In the genomic region with DNA sequence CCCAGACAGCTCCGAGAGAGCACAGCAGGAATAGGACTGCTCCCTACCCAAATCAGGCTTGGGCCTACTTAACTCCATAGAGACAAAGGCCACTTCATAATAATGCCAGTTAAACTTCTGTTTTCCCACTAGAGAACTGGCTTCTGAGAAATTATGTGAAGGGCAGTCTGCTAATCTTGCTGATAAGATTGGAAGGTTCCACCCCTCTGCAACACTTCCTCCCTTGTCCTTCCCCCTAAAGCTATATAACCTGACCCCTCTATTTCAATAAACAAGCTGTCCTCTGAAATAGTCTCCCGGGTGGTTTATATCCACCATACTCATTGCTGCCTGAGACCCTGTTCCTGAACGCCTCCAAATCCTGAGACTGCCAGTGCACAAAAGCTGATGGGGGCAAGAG, we compare ENCODE assay signal across 24 mouse cellular contexts. TPM values are rescaled to one million over a fixed set of nuclear protein-coding genes. Genes with fewer than 3 reads are reported as not detected.
A peak's percentile ranks its signal among the peaks of the same experiment; 100 is the strongest.
DNase-seq lines count a peak whose midpoint lies in the region; ATAC-seq and TF ChIP-seq lines count a peak whose summit lies in the region.
"Had no signal": no experiment of that assay in that cellular context is flagged by ENCODE, and none has a peak within 500 bp of the region (broad histone marks: within the 10 kb centered on the region; RNA-seq: fewer than 3 reads in every experiment).

No protein-coding gene starts in this region.

- no peak for TF ChIP-seq POLR2A in MEL (IDR thresholded peaks at IDR 0.05; ENCODE audit: control insufficient read depth in 1 of 2, insufficient read depth in 1 of 2, low read depth in 1 of 2, low read length in 2 of 2, poor library complexity in 1 of 2)

- peak; percentile 39 to 50; a peak in 3 of 4 replicates for TF ChIP-seq EP300 in MEL (IDR thresholded peaks at IDR 0.05; ENCODE audit: low read depth in 1 of 2, low read length in 2 of 2)

- 0 out of 2 replicates have a peak, but pooled peaks cover 2% of the 10 kb centered on the region for H3K9me3 ChIP-seq in intestine, embryonic 14.5 days (ENCODE audit: control insufficient read depth, low read length)
- no peaks in the 10 kb centered on the region for H3K9me3 ChIP-seq in intestine, embryonic 15.5 days
- no peaks in the 10 kb centered on the region for H3K9me3 ChIP-seq in kidney, embryonic 15.5 days (replicated peaks)
- no peaks in the 10 kb centered on the region; the same call in 1 of the 2 replicates for H3K9me3 ChIP-seq in G1E (replicated peaks)
- no peaks in the 10 kb centered on the region for H3K9me3 ChIP-seq in MEL (replicated peaks; ENCODE audit: insufficient read depth, low read length)
- H3K9me3 ChIP-seq: embryonic facial prominence, embryonic 15.5 days; forebrain, embryonic 10.5 days; forebrain, embryonic 12.5 days had no signal

- no peaks in the 10 kb centered on the region for H3K36me3 ChIP-seq in intestine, embryonic 14.5 days (ENCODE audit: control insufficient read depth, insufficient read depth, low read length)
- no peaks in the 10 kb centered on the region for H3K36me3 ChIP-seq in intestine, embryonic 15.5 days
- no peaks in the 10 kb centered on the region for H3K36me3 ChIP-seq in kidney, embryonic 15.5 days
- H3K36me3 ChIP-seq in G1E (replicated peaks): peaks cover 8% of the 10 kb centered on the region
- peaks cover 0 to 6% of the 10 kb centered on the region in 2 experiments; a peak in 2 of 4 replicates for H3K36me3 ChIP-seq in MEL (ENCODE audit: control insufficient read depth in 1 of 2, insufficient read depth in 2 of 2, low read length in 2 of 2)
- H3K36me3 ChIP-seq: embryonic facial prominence, embryonic 13.5 days; embryonic facial prominence, embryonic 15.5 days; forebrain, embryonic 10.5 days; forebrain, embryonic 12.5 days had no signal

- H3K4me2 ChIP-seq in intestine, embryonic 14.5 days (ENCODE audit: low read length): no peak overlapping the region
- no peak overlapping the region for H3K4me2 ChIP-seq in intestine, embryonic 15.5 days (replicated peaks)
- no peak overlapping the region for H3K4me2 ChIP-seq in kidney, embryonic 15.5 days
- H3K4me2 ChIP-seq: embryonic facial prominence, embryonic 13.5 days; embryonic facial prominence, embryonic 15.5 days; forebrain, embryonic 12.5 days had no signal

- TF ChIP-seq RAD21 in MEL (IDR thresholded peaks at IDR 0.05; ENCODE audit: low read depth, low read length): no peak

- no peak for DNase-seq in intestine, embryonic 14.5 days (ENCODE audit: low spot score)
- DNase-seq in kidney, adult 8-10 months: no peak
- peak; percentile 60 for DNase-seq in G1E (ENCODE audit: low spot score)
- peak; percentile 51 for DNase-seq in MEL (ENCODE audit: low read depth, low spot score)
- DNase-seq in MN1 (ENCODE audit: low spot score): no peak
- DNase-seq in layer of hippocampus, postnatal 36 days: no peak
- DNase-seq: adrenal gland, adult 2 months; adrenal gland, postnatal 10 days; adrenal gland, postnatal 25 days; cerebellum, adult 11 months; cerebellum, adult 18-20 months; cerebellum, adult 8-10 months; cerebellum, adult 9-11 months; cerebellum, postnatal 14 days; cerebellum, postnatal 36 days had no signal

- 0 out of 2 replicates have a peak, but pooled peaks cover 3% of the 10 kb centered on the region for H3K4me1 ChIP-seq in intestine, embryonic 14.5 days (replicated peaks; ENCODE audit: control insufficient read depth, insufficient read depth, low read length)
- no peaks in the 10 kb centered on the region for H3K4me1 ChIP-seq in intestine, embryonic 15.5 days (replicated peaks)
- H3K4me1 ChIP-seq in kidney, embryonic 15.5 days: 0 out of 2 replicates have a peak, but pooled peaks cover 3% of the 10 kb centered on the region
- H3K4me1 ChIP-seq in G1E (ENCODE audit: insufficient read depth, low read depth, low read length) (peaks cover 40% of the 10 kb centered on the region), MEL (ENCODE audit: control insufficient read depth in 1 of 2, insufficient read depth in 2 of 2, low read length in 2 of 2) (peaks cover 0 to 12% of the 10 kb centered on the region in 2 experiments; a peak in 2 of 4 replicates)
- H3K4me1 ChIP-seq: embryonic facial prominence, embryonic 13.5 days; embryonic facial prominence, embryonic 15.5 days; forebrain, embryonic 10.5 days; forebrain, embryonic 12.5 days had no signal

- H3K27ac ChIP-seq in intestine, embryonic 14.5 days (ENCODE audit: low read depth): no peak overlapping the region
- no peak overlapping the region for H3K27ac ChIP-seq in intestine, embryonic 15.5 days
- no peak overlapping the region for H3K27ac ChIP-seq in kidney, embryonic 15.5 days
- H3K27ac ChIP-seq in MEL (ENCODE audit: control insufficient read depth, low read depth, low read length): no peak overlapping the region
- H3K27ac ChIP-seq: embryonic facial prominence, embryonic 13.5 days; embryonic facial prominence, embryonic 15.5 days; forebrain, embryonic 10.5 days; forebrain, embryonic 12.5 days had no signal

- 37% methylated on average over 3 of the region's 3 CpGs for WGBS in intestine, embryonic 14.5 days
- WGBS in intestine, embryonic 15.5 days: 27% methylated on average over 3 of the region's 3 CpGs
- 50% methylated on average over 3 of the region's 3 CpGs for WGBS in kidney, embryonic 15.5 days

- H3K9ac ChIP-seq in intestine, embryonic 14.5 days (ENCODE audit: low read length): no peak overlapping the region
- no peak overlapping the region for H3K9ac ChIP-seq in intestine, embryonic 15.5 days
- H3K9ac ChIP-seq in kidney, embryonic 15.5 days: no peak overlapping the region
- no peak overlapping the region for H3K9ac ChIP-seq in MEL (ENCODE audit: control insufficient read depth, low read depth, low read length, poor library complexity, severe bottlenecking)
- H3K9ac ChIP-seq: embryonic facial prominence, embryonic 13.5 days; embryonic facial prominence, embryonic 15.5 days; forebrain, embryonic 12.5 days had no signal

- no peak for TF ChIP-seq CTCF in G1E (IDR thresholded peaks at IDR 0.05; ENCODE audit: low read depth, low read length)
- no peak for TF ChIP-seq CTCF in MEL (IDR thresholded peaks at IDR 0.05 in 2 of 3, conservative IDR thresholded peaks at IDR 0.05 in 1 of 3; ENCODE audit: control insufficient read depth in 1 of 3, insufficient read depth in 1 of 3, low read depth in 2 of 3, low read length in 3 of 3, poor library complexity in 1 of 3, severe bottlenecking in 1 of 3)

- H3K79me2 ChIP-seq in MEL (ENCODE audit: control insufficient read depth, insufficient read depth, low read length, poor library complexity): no peaks in the 10 kb centered on the region

- no peak overlapping the region for H3K4me3 ChIP-seq in intestine, embryonic 14.5 days (ENCODE audit: low read depth, low read length)
- no peak overlapping the region for H3K4me3 ChIP-seq in intestine, embryonic 15.5 days (replicated peaks)
- no peak overlapping the region for H3K4me3 ChIP-seq in kidney, embryonic 15.5 days (replicated peaks)
- H3K4me3 ChIP-seq in G1E (ENCODE audit: low read depth, low read length) (peak overlapping the region; percentile 69), MEL (ENCODE audit: control insufficient read depth in 1 of 2, insufficient read depth in 1 of 2, low read depth in 2 of 2, low read length in 2 of 2) (no peak overlapping the region)
- H3K4me3 ChIP-seq: embryonic facial prominence, embryonic 13.5 days; embryonic facial prominence, embryonic 15.5 days; erythroblast, embryonic 14.5 days; forebrain, embryonic 10.5 days; forebrain, embryonic 12.5 days had no signal

- ATAC-seq in intestine, embryonic 14.5 days (replicated peaks; ENCODE audit: low FRiP score, low TSS enrichment, low read depth): 0 out of 2 replicates have a peak, but pooled peaks have one; percentile 27
- no peak for ATAC-seq in intestine, embryonic 15.5 days
- ATAC-seq in kidney, embryonic 15.5 days (replicated peaks; ENCODE audit: low FRiP score): peak; percentile 29; the same call in 1 of the 2 replicates
- ATAC-seq in G1E (ENCODE audit: extremely low read depth, insufficient number of reproducible peaks, low FRiP score, poor library complexity, severe bottlenecking): peak; percentile 78
- ATAC-seq: forebrain, embryonic 14.5 days; forebrain, embryonic 16.5 days had no signal

- H3K27me3 ChIP-seq in intestine, embryonic 14.5 days (replicated peaks; ENCODE audit: control insufficient read depth, insufficient read depth, low read length): no peaks in the 10 kb centered on the region
- no peaks in the 10 kb centered on the region for H3K27me3 ChIP-seq in intestine, embryonic 15.5 days (replicated peaks)
- no peaks in the 10 kb centered on the region for H3K27me3 ChIP-seq in kidney, embryonic 15.5 days
- H3K27me3 ChIP-seq in G1E (ENCODE audit: insufficient read depth, low read length): no peaks in the 10 kb centered on the region
- H3K27me3 ChIP-seq in MEL (ENCODE audit: control insufficient read depth in 1 of 2, insufficient read depth in 2 of 2, low read length in 2 of 2): no peaks in the 10 kb centered on the region
- H3K27me3 ChIP-seq: embryonic facial prominence, embryonic 13.5 days; embryonic facial prominence, embryonic 15.5 days; forebrain, embryonic 12.5 days had no signal

TF ChIP-seq in MEL, 35 proteins besides CTCF, POLR2A, EP300 and RAD21:
- TF ChIP-seq TCF12 (IDR thresholded peaks at IDR 0.05; ENCODE audit: low read depth, low read length) (no peak), MYB (IDR thresholded peaks at IDR 0.05; ENCODE audit: low read depth, low read length) (no peak), ZNF384 (IDR thresholded peaks at IDR 0.05; ENCODE audit: low read depth, low read length) (no peak), GATA1 (IDR thresholded peaks at IDR 0.05; ENCODE audit: low read depth, low read length) (peak; percentile 60)

RNA-seq across cellular contexts. Expression of a gene that starts 56.1 kb away (rescaled TPM):
- polyA plus RNA-seq in intestine, embryonic 14.5 days (2014; fragmentation: Nextera tagmentation; extraction: Ambion mirVana): 53.9 TPM in 2 replicates
- 48.3 and 50.1 TPM in 2 replicates for polyA plus RNA-seq in intestine, embryonic 15.5 days (2015; fragmentation: Nextera tagmentation; extraction: Ambion mirVana)
- 68.1 and 68.2 TPM in 2 replicates for polyA plus RNA-seq in kidney, embryonic 15.5 days (2015; fragmentation: Nextera tagmentation; extraction: Ambion mirVana)
- not detected in 2 replicates for total RNA-seq in G1E (2014; fragmentation: Nextera tagmentation)
- 0.52 and 2.3 TPM in 2 replicates for total RNA-seq in G1E (2017)
- polyA plus RNA-seq in G1E (2012): not detected in 2 replicates
- 0.54 and 0.72 TPM in 2 replicates for total RNA-seq in MEL (2012; rRNA removed)
- 1 to 10 TPM in 1 of 2 experiments, not detected in 1; 2.5 TPM for polyA plus RNA-seq in MEL (2012; ENCODE audit: insufficient read depth in 1 of 2, insufficient read length in 2 of 2, low read depth in 1 of 2, low replicate concordance in 2 of 2, missing spikeins in 1 of 2)
- total RNA-seq in layer of hippocampus, postnatal 36 days (2021): 10 to 100 TPM in 1 of 2 experiments, 1 to 10 TPM in 1; 10.0 to 10.6 TPM
- polyA plus RNA-seq: erythroblast, embryonic 14.5 days had no signal

Comparison
In these comparisons a context has a peak if more than half of its experiments do, and no peak if none do; other contexts are left out.
1. DNase-seq: peak in G1E (single experiment) and MEL (single experiment); none in intestine, embryonic 14.5 days (single experiment), kidney, adult 8-10 months (0 of 2), MN1 (single experiment) and layer of hippocampus, postnatal 36 days (0 of 2).
2. RNA of a gene that starts 56.1 kb away (polyA plus RNA-seq): 68.1 to 68.2 TPM in kidney, embryonic 15.5 days, 53.9 TPM in intestine, embryonic 14.5 days and 48.3 to 50.1 TPM in intestine, embryonic 15.5 days; 2.5 TPM in MEL and not detected in G1E; every median in the first group is over 10 times any median in the second.